Mouse (Mus musculus): ENCODE results near the gene Atcay. TPM values are rescaled to one million over a fixed set of nuclear protein-coding genes. Genes with fewer than 3 reads are reported as not detected.

The Atcay gene
- polyA plus RNA-seq, 1 experiment from 2014 or later, result 0.08 TPM

- no peaks in the 10 kb centered on the region for H3K9me3 ChIP-seq (replicated peaks)
- H3K27me3 ChIP-seq, result peaks cover 70% of the 10 kb centered on the region
- H3K4me1 ChIP-seq (replicated peaks), result peaks cover 36% of the 10 kb centered on the region
- H3K9ac ChIP-seq, result no peak overlapping the region
- H3K4me2 ChIP-seq, result no peak overlapping the region
- no peak overlapping the region for H3K27ac ChIP-seq
- WGBS (ENCODE audit: insufficient replicate concordance), result 50% methylated on average over 11 of the region's 11 CpGs
- H3K4me3 ChIP-seq (replicated peaks), result no peak overlapping the region
- DNase-seq (no peak), ATAC-seq (ENCODE audit: low read depth) (no peak)
- H3K36me3 ChIP-seq, result no peaks in the 10 kb centered on the region
Measured at GRCm38 (mm10) chr10:81196470-81197065, 34.1 kb downstream of the Atcay start.

GRCm38 (mm10) chr10:81195300-81195699 lies 35.3 kb downstream of the Atcay start:
- Histone ChIP-seq H3K9me3 (replicated peaks) (no peaks in the 10 kb centered on the region), H3K27ac (no peak overlapping the region), H3K4me3 (replicated peaks) (no peak overlapping the region), H3K27me3 (peaks cover 69% of the 10 kb centered on the region), H3K4me1 (replicated peaks) (peaks cover 49% of the 10 kb centered on the region), H3K4me2 (no peak overlapping the region), H3K36me3 (peaks cover 8% of the 10 kb centered on the region), H3K9ac (no peak overlapping the region)
- WGBS (ENCODE audit: insufficient replicate concordance), result 52% methylated on average over 4 of the region's 4 CpGs
- ATAC-seq (ENCODE audit: low read depth) (no peak), DNase-seq (no peak)

- H3K27ac ChIP-seq, result no peak overlapping the region
- 10% methylated on average over 37 of the region's 37 CpGs for WGBS (ENCODE audit: insufficient replicate concordance)
- peaks cover 57% of the 10 kb centered on the region for H3K27me3 ChIP-seq
- H3K4me2 ChIP-seq, result peak overlapping the region; percentile 32
- no peak for ATAC-seq (ENCODE audit: low read depth)
- H3K4me3 ChIP-seq (replicated peaks), result 0 out of 2 replicates have a peak overlapping the region, but pooled peaks have one; percentile 0
- no peak for DNase-seq
- H3K9me3 ChIP-seq (replicated peaks), result no peaks in the 10 kb centered on the region
- H3K4me1 ChIP-seq (replicated peaks), result peaks cover 57% of the 10 kb centered on the region
- peaks cover 15% of the 10 kb centered on the region for H3K36me3 ChIP-seq
- peak overlapping the region; percentile 33; the same call in 1 of the 2 replicates for H3K9ac ChIP-seq
Measured at GRCm38 (mm10) chr10:81193991-81194774, 36.5 kb downstream of the Atcay start.

- 8% methylated on average over 19 of the region's 19 CpGs for WGBS (ENCODE audit: insufficient replicate concordance)
- peak overlapping the region; percentile 83 for H3K9ac ChIP-seq
- no peak for DNase-seq
- H3K4me2 ChIP-seq, result peak overlapping the region; percentile 90
- H3K4me1 ChIP-seq (replicated peaks), result peaks cover 57% of the 10 kb centered on the region
- no peaks in the 10 kb centered on the region for H3K9me3 ChIP-seq (replicated peaks)
- peaks cover 54% of the 10 kb centered on the region for H3K27me3 ChIP-seq
- peak overlapping the region; percentile 62 for H3K27ac ChIP-seq
- H3K4me3 ChIP-seq (replicated peaks), result peak overlapping the region; percentile 69
- peaks cover 24% of the 10 kb centered on the region for H3K36me3 ChIP-seq
- ATAC-seq (ENCODE audit: low read depth), result peak; percentile 26
Measured at GRCm38 (mm10) chr10:81192968-81193501, 37.6 kb downstream of the Atcay start.

GRCm38 (mm10) chr10:81192270-81192967 lies 38.2 kb downstream of the Atcay start:
- WGBS (ENCODE audit: insufficient replicate concordance), result 1% methylated on average over 93 of the region's 93 CpGs
- ATAC-seq (ENCODE audit: low read depth) (peak; percentile 84), DNase-seq (peak; percentile 65)
- H3K9ac ChIP-seq, result peak overlapping the region; percentile 83
- H3K4me3 ChIP-seq (replicated peaks), result peak overlapping the region; percentile 69
- H3K9me3 ChIP-seq (replicated peaks), result no peaks in the 10 kb centered on the region
- H3K4me1 ChIP-seq (replicated peaks), result peaks cover 57% of the 10 kb centered on the region
- H3K4me2 ChIP-seq, result peak overlapping the region; percentile 90
- H3K36me3 ChIP-seq, result peaks cover 25% of the 10 kb centered on the region
- peaks cover 50% of the 10 kb centered on the region for H3K27me3 ChIP-seq
- peak overlapping the region; percentile 81 for H3K27ac ChIP-seq

GRCm38 (mm10) chr10:81191342-81191982 lies 39.2 kb downstream of the Atcay start:
- H3K4me3 ChIP-seq (replicated peaks), result no peak overlapping the region
- WGBS (ENCODE audit: insufficient replicate concordance), result 67% methylated on average over 18 of the region's 18 CpGs
- H3K9ac ChIP-seq, result no peak overlapping the region
- H3K36me3 ChIP-seq, result peaks cover 35% of the 10 kb centered on the region
- H3K4me1 ChIP-seq (replicated peaks), result peaks cover 57% of the 10 kb centered on the region
- H3K9me3 ChIP-seq (replicated peaks), result no peaks in the 10 kb centered on the region
- no peak for DNase-seq
- peak overlapping the region; percentile 90 for H3K4me2 ChIP-seq
- peak overlapping the region; percentile 50; the same call in 1 of the 2 replicates for H3K27ac ChIP-seq
- H3K27me3 ChIP-seq, result peaks cover 41% of the 10 kb centered on the region
- no peak for ATAC-seq (ENCODE audit: low read depth)

GRCm38 (mm10) chr10:81190912-81191321 lies 39.7 kb downstream of the Atcay start:
- peak overlapping the region; percentile 23; the same call in 1 of the 2 replicates for H3K9ac ChIP-seq
- no peak overlapping the region for H3K4me3 ChIP-seq (replicated peaks)
- peaks cover 57% of the 10 kb centered on the region for H3K4me1 ChIP-seq (replicated peaks)
- no peaks in the 10 kb centered on the region for H3K9me3 ChIP-seq (replicated peaks)
- H3K27ac ChIP-seq, result peak overlapping the region; percentile 50; the same call in 1 of the 2 replicates
- peaks cover 35% of the 10 kb centered on the region for H3K27me3 ChIP-seq
- 33% methylated on average over 6 of the region's 6 CpGs for WGBS (ENCODE audit: insufficient replicate concordance)
- ATAC-seq (ENCODE audit: low read depth), result peak; percentile 7; the same call in 1 of the 2 replicates
- no peak for DNase-seq
- peaks cover 37% of the 10 kb centered on the region for H3K36me3 ChIP-seq
- H3K4me2 ChIP-seq, result no peak overlapping the region

- no peaks in the 10 kb centered on the region for H3K9me3 ChIP-seq (replicated peaks)
- peaks cover 41% of the 10 kb centered on the region for H3K36me3 ChIP-seq
- no peak overlapping the region for H3K4me2 ChIP-seq
- peak overlapping the region; percentile 50; the same call in 1 of the 2 replicates for H3K27ac ChIP-seq
- ATAC-seq (ENCODE audit: low read depth) (peak; percentile 1; the same call in 1 of the 2 replicates), DNase-seq (no peak)
- H3K9ac ChIP-seq, result peak overlapping the region; percentile 23; the same call in 1 of the 2 replicates
- peaks cover 30% of the 10 kb centered on the region for H3K27me3 ChIP-seq
- no peak overlapping the region for H3K4me3 ChIP-seq (replicated peaks)
- 65% methylated on average over 31 of the region's 31 CpGs for WGBS (ENCODE audit: insufficient replicate concordance)
- H3K4me1 ChIP-seq (replicated peaks), result peaks cover 54% of the 10 kb centered on the region
Measured at GRCm38 (mm10) chr10:81190236-81190911, 40.3 kb downstream of the Atcay start.

- DNase-seq (no peak), ATAC-seq (ENCODE audit: low read depth) (no peak)
- 83% methylated on average over 26 of the region's 26 CpGs for WGBS (ENCODE audit: insufficient replicate concordance)
- H3K4me1 ChIP-seq (replicated peaks), result peaks cover 56% of the 10 kb centered on the region
- H3K9ac ChIP-seq, result no peak overlapping the region
- H3K27me3 ChIP-seq, result peaks cover 24% of the 10 kb centered on the region
- peaks cover 47% of the 10 kb centered on the region for H3K36me3 ChIP-seq
- H3K4me2 ChIP-seq, result no peak overlapping the region
- no peak overlapping the region for H3K4me3 ChIP-seq (replicated peaks)
- H3K9me3 ChIP-seq (replicated peaks), result no peaks in the 10 kb centered on the region
- H3K27ac ChIP-seq, result no peak overlapping the region
Measured at GRCm38 (mm10) chr10:81189821-81190220, 40.8 kb downstream of the Atcay start.

GRCm38 (mm10) chr10:81187161-81187560 lies 43.5 kb downstream of the Atcay start:
- WGBS (ENCODE audit: insufficient replicate concordance), result 83% methylated on average over 9 of the region's 9 CpGs
- H3K27me3 ChIP-seq, result no peaks in the 10 kb centered on the region
- peaks cover 50% of the 10 kb centered on the region for H3K4me1 ChIP-seq (replicated peaks)
- no peak overlapping the region for H3K4me3 ChIP-seq (replicated peaks)
- H3K4me2 ChIP-seq, result no peak overlapping the region
- no peaks in the 10 kb centered on the region for H3K9me3 ChIP-seq (replicated peaks)
- no peak for DNase-seq
- no peak overlapping the region for H3K9ac ChIP-seq
- ATAC-seq (ENCODE audit: low read depth), result no peak
- H3K27ac ChIP-seq, result no peak overlapping the region
- H3K36me3 ChIP-seq, result peaks cover 61% of the 10 kb centered on the region

Measured in liver, embryonic 13.5 days (tissue).